Mouse (Mus musculus): ENCODE measurements at regions not wholly inside any gene's neighbourhood (a gene's known extent, or its start where the extent isn't known, plus 50 kb on each side); places are given as distances from the start of the nearest gene placed in this dataset.

GRCm38 (mm10) chr5:80484676-80485075, 535.3 kb upstream of the Adgrl3 start:
- DNase-seq (ENCODE audit: low read depth, low spot score), result no peak

GRCm38 (mm10) chr5:80488332-80488731, 531.6 kb upstream of the Adgrl3 start:
- DNase-seq (ENCODE audit: low read depth, low spot score), result no peak

GRCm38 (mm10) chr5:80508672-80509071, 511.3 kb upstream of the Adgrl3 start:
- no peak for DNase-seq (ENCODE audit: low read depth, low spot score)

- DNase-seq (ENCODE audit: low read depth, low spot score), result no peak
These were observed 479.9 kb upstream of the Adgrl3 start for GRCm38 (mm10) chr5:80539997-80540396.

GRCm38 (mm10) chr5:80551673-80552072, 468.3 kb upstream of the Adgrl3 start:
- DNase-seq (ENCODE audit: low read depth, low spot score), result no peak

GRCm38 (mm10) chr5:80578741-80579140, 441.2 kb upstream of the Adgrl3 start:
- DNase-seq (ENCODE audit: low read depth, low spot score), result no peak

GRCm38 (mm10) chr5:80611571-80611970, 408.4 kb upstream of the Adgrl3 start:
- DNase-seq (ENCODE audit: low read depth, low spot score), result no peak

- no peak for DNase-seq (ENCODE audit: low read depth, low spot score)
These were observed 392.7 kb upstream of the Adgrl3 start for GRCm38 (mm10) chr5:80627225-80627624.

- DNase-seq (ENCODE audit: low read depth, low spot score), result no peak
These were observed 360.9 kb upstream of the Adgrl3 start for GRCm38 (mm10) chr5:80659043-80659442.

- DNase-seq (ENCODE audit: low read depth, low spot score), result no peak
These were observed 360.4 kb upstream of the Adgrl3 start for GRCm38 (mm10) chr5:80659530-80659929.

- DNase-seq (ENCODE audit: low read depth, low spot score), result no peak
These were observed 349.5 kb upstream of the Adgrl3 start for GRCm38 (mm10) chr5:80670258-80670947.

- DNase-seq (ENCODE audit: low read depth, low spot score), result no peak
These were observed 336.5 kb upstream of the Adgrl3 start for GRCm38 (mm10) chr5:80683431-80683830.

- DNase-seq (ENCODE audit: low read depth, low spot score), result no peak
These were observed 319.1 kb upstream of the Adgrl3 start for GRCm38 (mm10) chr5:80700848-80701247.

- DNase-seq (ENCODE audit: low read depth, low spot score), result no peak
These were observed 315.2 kb upstream of the Adgrl3 start for GRCm38 (mm10) chr5:80704732-80705131.

GRCm38 (mm10) chr5:80706645-80707056, 313.3 kb upstream of the Adgrl3 start:
- DNase-seq (ENCODE audit: low read depth, low spot score), result peak; percentile 1

All from skeletal muscle tissue, adult 2 months (tissue).